Mouse (Mus musculus): ENCODE results near the gene 1700001K19Rik. TPM values are rescaled to one million over a fixed set of nuclear protein-coding genes. Genes with fewer than 3 reads are reported as not detected.
A peak's percentile ranks its signal among the peaks of the same experiment; 100 is the strongest.
"Not testable (repeated sequence)": the region's sequence is repeated elsewhere in the genome, so short reads cannot be mapped to it uniquely, and the experiment has no call there.

1700001K19Rik gene
- polyA plus RNA-seq, 1 experiment: not detected

GRCm38 (mm10) chr12:110707451-110707850, 25.0 kb upstream of the 1700001K19Rik start:
- 88% methylated on average over 7 of the region's 7 CpGs for WGBS
- Histone ChIP-seq H3K4me3 (replicated peaks; ENCODE audit: control insufficient read depth, low read depth, low read length) (no peak overlapping the region), H3K4me1 (ENCODE audit: control insufficient read depth, insufficient read depth, low read length) (no peaks in the 10 kb centered on the region; the same call in 1 of the 2 replicates), H3K27ac (ENCODE audit: control insufficient read depth, insufficient read depth, low read depth, low read length, poor library complexity) (no peak overlapping the region)
- no peak for TF ChIP-seq POLR2A (IDR thresholded peaks at IDR 0.05; ENCODE audit: borderline replicate concordance, control insufficient read depth, low read depth, low read length)
- TF ChIP-seq CTCF (IDR thresholded peaks at IDR 0.05; ENCODE audit: control insufficient read depth, insufficient read depth, low read length): no peak

- peak overlapping the region; percentile 26; the same call in 1 of the 2 replicates for H3K27ac ChIP-seq (ENCODE audit: control insufficient read depth, insufficient read depth, low read depth, low read length, poor library complexity)
- no peaks in the 10 kb centered on the region; the same call in 1 of the 2 replicates for H3K4me1 ChIP-seq (ENCODE audit: control insufficient read depth, insufficient read depth, low read length)
- TF ChIP-seq POLR2A (IDR thresholded peaks at IDR 0.05; ENCODE audit: borderline replicate concordance, control insufficient read depth, low read depth, low read length): no peak
- no peak for TF ChIP-seq CTCF (IDR thresholded peaks at IDR 0.05; ENCODE audit: control insufficient read depth, insufficient read depth, low read length)
- WGBS: 1% methylated on average over 27 of the region's 27 CpGs
- peak overlapping the region; percentile 27 for H3K4me3 ChIP-seq (replicated peaks; ENCODE audit: control insufficient read depth, low read depth, low read length)
Measured at GRCm38 (mm10) chr12:110706337-110707231, 24.2 kb upstream of the 1700001K19Rik start.

GRCm38 (mm10) chr12:110705419-110705818, 23.0 kb upstream of the 1700001K19Rik start:
- not testable (repeated sequence) for H3K27ac ChIP-seq (ENCODE audit: control insufficient read depth, insufficient read depth, low read depth, low read length, poor library complexity); H3K4me3 ChIP-seq (replicated peaks; ENCODE audit: control insufficient read depth, low read depth, low read length); H3K4me1 ChIP-seq (ENCODE audit: control insufficient read depth, insufficient read depth, low read length)
- 66% methylated on average over 4 of the region's 4 CpGs for WGBS

- WGBS: 79% methylated on average over 7 of the region's 7 CpGs
- no peaks in the 10 kb centered on the region; the same call in none of the 2 replicates for H3K4me1 ChIP-seq (ENCODE audit: control insufficient read depth, insufficient read depth, low read length)
- no peak overlapping the region for H3K27ac ChIP-seq (ENCODE audit: control insufficient read depth, insufficient read depth, low read depth, low read length, poor library complexity)
- no peak overlapping the region for H3K4me3 ChIP-seq (replicated peaks; ENCODE audit: control insufficient read depth, low read depth, low read length)
- no peak for TF ChIP-seq CTCF (IDR thresholded peaks at IDR 0.05; ENCODE audit: control insufficient read depth, insufficient read depth, low read length)
Measured at GRCm38 (mm10) chr12:110703682-110704081, 21.3 kb upstream of the 1700001K19Rik start.

- no peak overlapping the region for H3K27ac ChIP-seq (ENCODE audit: control insufficient read depth, insufficient read depth, low read depth, low read length, poor library complexity)
- peaks cover 1% of the 10 kb centered on the region for H3K4me1 ChIP-seq (ENCODE audit: control insufficient read depth, insufficient read depth, low read length)
- TF ChIP-seq CTCF (IDR thresholded peaks at IDR 0.05; ENCODE audit: control insufficient read depth, insufficient read depth, low read length): peak; percentile 92
- no peak for TF ChIP-seq POLR2A (IDR thresholded peaks at IDR 0.05; ENCODE audit: borderline replicate concordance, control insufficient read depth, low read depth, low read length)
- 29% methylated on average over 8 of the region's 8 CpGs for WGBS
- no peak overlapping the region for H3K4me3 ChIP-seq (replicated peaks; ENCODE audit: control insufficient read depth, low read depth, low read length)
Measured at GRCm38 (mm10) chr12:110703008-110703471, 20.6 kb upstream of the 1700001K19Rik start.

- 56% methylated on average over 4 of the region's 4 CpGs for WGBS
- Histone ChIP-seq H3K4me3 (replicated peaks; ENCODE audit: control insufficient read depth, low read depth, low read length) (no peak within 1 kb of the TSS), H3K27ac (ENCODE audit: control insufficient read depth, insufficient read depth, low read depth, low read length, poor library complexity) (no peak within 1 kb of the TSS), H3K4me1 (ENCODE audit: control insufficient read depth, insufficient read depth, low read length) (peaks cover 1% of the 10 kb centered on the region)
- no peak for TF ChIP-seq POLR2A (IDR thresholded peaks at IDR 0.05; ENCODE audit: borderline replicate concordance, control insufficient read depth, low read depth, low read length)
- TF ChIP-seq CTCF (IDR thresholded peaks at IDR 0.05; ENCODE audit: control insufficient read depth, insufficient read depth, low read length): no peak
Measured at GRCm38 (mm10) chr12:110702556-110702955, 20.1 kb upstream of the 1700001K19Rik start, which contains the start of gene Hsp90aa1. Gene Hsp90aa1, minus strand, starts transcription at chr12:110702728.

GRCm38 (mm10) chr12:110701363-110701762, 18.9 kb upstream of the 1700001K19Rik start:
- H3K4me1 ChIP-seq (ENCODE audit: control insufficient read depth, insufficient read depth, low read length); H3K4me3 ChIP-seq (replicated peaks; ENCODE audit: control insufficient read depth, low read depth, low read length): not testable (repeated sequence)
- WGBS: 7% methylated on average over 3 of the region's 3 CpGs
- 0 out of 2 replicates have a peak overlapping the region, but pooled peaks have one; percentile 3 for H3K27ac ChIP-seq (ENCODE audit: control insufficient read depth, insufficient read depth, low read depth, low read length, poor library complexity)

GRCm38 (mm10) chr12:110700730-110701129, 18.3 kb upstream of the 1700001K19Rik start:
- WGBS: 60% methylated on average over 2 of the region's 2 CpGs
- Histone ChIP-seq H3K27ac (ENCODE audit: control insufficient read depth, insufficient read depth, low read depth, low read length, poor library complexity) (peak overlapping the region; percentile 3; the same call in 1 of the 2 replicates), H3K4me3 (replicated peaks; ENCODE audit: control insufficient read depth, low read depth, low read length) (no peak overlapping the region), H3K4me1 (ENCODE audit: control insufficient read depth, insufficient read depth, low read length) (peaks cover 4% of the 10 kb centered on the region)
- no peak for TF ChIP-seq CTCF (IDR thresholded peaks at IDR 0.05; ENCODE audit: control insufficient read depth, insufficient read depth, low read length)
- TF ChIP-seq POLR2A (IDR thresholded peaks at IDR 0.05; ENCODE audit: borderline replicate concordance, control insufficient read depth, low read depth, low read length): no peak
